8 mouse cellular contexts compared by ENCODE assay signal in the genomic region with DNA sequence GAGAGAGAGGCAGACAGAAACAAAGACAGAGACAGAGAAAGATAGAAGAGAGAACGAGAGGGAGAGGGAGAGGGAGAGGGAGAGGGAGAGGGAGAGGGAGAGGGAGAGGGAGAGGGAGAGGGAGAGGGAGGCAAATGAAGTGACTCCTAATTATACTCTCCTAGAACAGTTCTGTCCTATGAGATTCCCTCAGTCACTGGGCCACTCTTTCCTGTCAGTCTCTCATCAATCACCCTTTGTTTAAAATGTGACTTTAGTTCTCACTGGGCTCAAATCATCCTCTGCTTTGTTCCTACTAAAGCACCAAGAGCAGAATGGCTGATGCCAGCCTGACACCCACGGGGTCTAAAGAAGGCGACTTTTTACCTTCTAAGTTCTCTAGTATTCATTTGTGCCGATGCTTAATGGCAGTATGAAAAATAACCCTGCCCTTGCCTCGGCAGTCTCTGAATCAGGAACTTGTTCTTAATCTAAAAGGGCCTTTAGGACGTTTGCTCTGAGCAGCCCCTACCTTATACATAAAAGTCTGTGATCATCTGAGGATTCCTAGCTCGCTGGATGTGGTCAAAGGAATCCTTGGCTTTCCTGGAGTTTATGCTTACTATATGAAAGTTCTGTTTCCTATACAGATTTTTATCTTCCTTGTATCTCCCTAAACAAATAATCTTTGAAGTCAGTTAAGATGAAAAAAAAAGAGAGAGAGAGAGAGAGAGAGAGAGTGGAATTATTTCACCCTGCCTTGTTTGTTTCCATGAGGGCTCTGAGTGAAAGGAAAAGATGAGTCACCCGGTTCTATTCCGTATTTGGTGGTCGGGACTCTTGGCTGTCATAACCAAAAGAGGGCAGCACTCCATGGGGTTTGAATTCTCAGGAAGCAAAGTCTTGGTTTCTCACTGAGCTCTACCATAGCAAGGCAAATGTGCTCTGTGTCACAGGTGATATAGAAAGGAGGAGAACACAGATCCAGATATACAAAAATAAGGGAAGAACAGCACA. TPM values are rescaled to one million over a fixed set of nuclear protein-coding genes. Genes with fewer than 3 reads are reported as not detected.
DNase-seq lines count a peak whose midpoint lies in the region; ATAC-seq and TF ChIP-seq lines count a peak whose summit lies in the region.

No protein-coding gene starts in this region.

- WGBS in hindbrain, embryonic 14.5 days: 20% methylated on average over 9 of the region's 10 CpGs

- no peaks in the 10 kb centered on the region for H3K9me3 ChIP-seq in hindbrain, embryonic 14.5 days (ENCODE audit: control insufficient read depth, low read length)

- intact Hi-C loops in gastrocnemius, adult 2 months (cut with DNase I): loop anchor here (1.0 to 10.0 kb wide), 4 partner anchors 157 to 513 kb away; no protein-coding TSS in a partner anchor

- no peaks in the 10 kb centered on the region for H3K36me3 ChIP-seq in hindbrain, embryonic 14.5 days (replicated peaks; ENCODE audit: control insufficient read depth, insufficient read depth)

- no peaks in the 10 kb centered on the region for H3K27me3 ChIP-seq in hindbrain, embryonic 14.5 days (ENCODE audit: control insufficient read depth, insufficient read depth, low read length)

- H3K27ac ChIP-seq in gastrocnemius, adult 2 months: peak overlapping the region; percentile 84
- 0 out of 2 replicates have a peak overlapping the region, but pooled peaks have one; percentile 1 for H3K27ac ChIP-seq in hindbrain, embryonic 14.5 days

- DNase-seq in adrenal gland, adult (ENCODE audit: inconsistent age in 2 of 2, low spot score in 1 of 2): peak; percentile 68 to 91
- DNase-seq in adrenal gland, postnatal 25 days: no peak
- peak; percentile 88 for DNase-seq in brain, adult 2 months (ENCODE audit: low read depth, low spot score)
- DNase-seq in gastrocnemius, adult 2 months: peak; percentile 50
- peak; percentile 67 for DNase-seq in hindbrain, embryonic 14.5 days (ENCODE audit: low spot score)
- DNase-seq in layer of hippocampus, adult 9-11 months: peak; percentile 65
- DNase-seq in lung, postnatal 36 days: peak; percentile 89
- peak; percentile 35 for DNase-seq in right cerebral cortex, postnatal 25 days

- H3K9ac ChIP-seq in hindbrain, embryonic 14.5 days: no peak overlapping the region

- peak overlapping the region; percentile 11; the same call in 1 of the 2 replicates for H3K4me2 ChIP-seq in hindbrain, embryonic 14.5 days (replicated peaks)

- peak; percentile 66 for TF ChIP-seq CTCF in gastrocnemius, adult 2 months (IDR thresholded peaks at IDR 0.05)

- ATAC-seq in hindbrain, embryonic 14.5 days (ENCODE audit: low FRiP score): peak; percentile 53; the same call in 1 of the 2 replicates

- H3K4me1 ChIP-seq in hindbrain, embryonic 14.5 days (replicated peaks; ENCODE audit: control insufficient read depth, insufficient read depth, low read length): no peaks in the 10 kb centered on the region

- H3K4me3 ChIP-seq in gastrocnemius, adult 2 months: peak overlapping the region; percentile 1; the same call in 1 of the 2 replicates
- H3K4me3 ChIP-seq in hindbrain, embryonic 14.5 days (replicated peaks; ENCODE audit: low read length): no peak overlapping the region

RNA-seq across cellular contexts. Expression of a gene that starts 20.2 kb away (rescaled TPM):
- 0.21 and 0.33 TPM in 2 replicates for total RNA-seq in adrenal gland, postnatal 25 days (2021)
- total RNA-seq in gastrocnemius, adult 2 months (2021): under 1 TPM; 0.05 to 0.06 TPM
- 0.05 TPM in 2 replicates for polyA plus RNA-seq in hindbrain, embryonic 14.5 days (2014; fragmentation: Nextera tagmentation; extraction: Ambion mirVana)
